Mouse (Mus musculus) testis, postnatal 14 days (tissue): ENCODE measurements around the gene Kremen1.

Experiments
- DNase-seq: peaks from one replicate; pipeline ENCODE4 v3.0.0; 2021; ENCODE audit warnings: low spot score

Kremen1 gene

GRCm38 (mm10) chr11:5167311-5167710 is 94.0 kb downstream of the Kremen1 start:
- no peak for DNase-seq

DNA sequence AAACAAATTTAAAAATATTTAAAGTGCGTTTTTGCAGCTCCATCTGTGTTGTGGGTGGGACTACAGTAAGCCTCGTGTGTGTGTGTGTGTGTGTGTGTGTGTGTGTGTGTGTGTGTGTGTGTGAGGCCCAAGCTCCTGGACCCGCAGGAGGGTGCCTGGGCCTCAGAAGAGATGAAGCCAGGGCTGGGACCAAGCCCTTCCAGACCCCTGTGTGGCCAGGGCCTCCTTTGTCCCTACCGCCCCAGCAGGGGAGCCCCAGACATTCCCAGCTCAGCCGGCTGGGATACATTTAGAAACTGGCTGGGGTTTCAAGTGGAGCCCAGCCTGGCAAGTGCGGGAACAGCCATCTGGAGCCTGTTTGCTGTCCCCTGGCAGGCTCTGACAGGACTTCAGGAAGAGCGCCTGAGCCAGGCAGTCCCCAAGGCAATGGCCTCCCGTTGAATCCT is 95.9 kb downstream of the Kremen1 start:
- DNase-seq, result no peak

GRCm38 (mm10) chr11:5164310-5164709 is 97.0 kb downstream of the Kremen1 start:
- DNase-seq, result no peak

DNA sequence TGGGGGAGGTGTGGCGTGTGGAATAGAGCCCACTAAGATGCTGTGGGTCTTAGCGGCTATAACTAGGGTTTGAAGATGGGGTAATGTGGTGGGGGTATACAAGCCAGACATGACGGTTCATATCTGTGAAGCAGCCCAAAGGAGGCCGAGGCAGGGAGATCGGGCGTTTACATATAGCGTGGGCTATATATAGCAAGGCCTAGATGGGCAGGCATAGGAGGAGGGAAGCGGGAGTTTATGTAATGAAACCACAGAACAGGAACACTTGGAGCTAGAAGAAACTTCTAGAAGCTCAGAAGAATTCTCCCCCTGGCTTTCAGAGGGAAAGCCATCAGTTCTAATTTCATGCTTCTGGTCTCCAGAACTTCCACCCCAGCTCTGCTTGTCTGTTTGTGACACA is 97.9 kb downstream of the Kremen1 start:
- no peak for DNase-seq

- peak; percentile 75 for DNase-seq
These were observed 100.5 kb downstream of the Kremen1 start for GRCm38 (mm10) chr11:5160722-5161485.

DNA sequence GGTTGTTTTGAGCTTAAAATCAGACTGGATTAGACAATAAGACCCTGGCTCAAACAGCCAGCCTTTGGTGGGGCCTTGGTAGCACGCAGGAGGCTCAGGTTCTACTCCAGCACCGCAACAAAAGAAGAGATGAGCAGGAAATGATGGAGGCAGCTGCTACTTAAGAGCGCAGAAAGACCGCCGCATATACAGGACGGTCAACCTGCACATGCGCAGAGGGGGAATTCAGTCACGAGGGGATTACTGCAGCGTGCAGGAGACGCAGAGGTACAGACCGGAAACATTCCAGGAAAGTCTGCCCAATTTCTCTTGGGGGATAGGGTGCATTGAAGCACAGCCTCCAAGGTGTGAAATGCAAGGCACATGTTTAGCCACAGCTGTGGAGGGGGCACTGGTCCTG is 103.3 kb downstream of the Kremen1 start:
- no peak for DNase-seq

- no peak for DNase-seq
These were observed 106.2 kb downstream of the Kremen1 start for GRCm38 (mm10) chr11:5154961-5155805.

DNA sequence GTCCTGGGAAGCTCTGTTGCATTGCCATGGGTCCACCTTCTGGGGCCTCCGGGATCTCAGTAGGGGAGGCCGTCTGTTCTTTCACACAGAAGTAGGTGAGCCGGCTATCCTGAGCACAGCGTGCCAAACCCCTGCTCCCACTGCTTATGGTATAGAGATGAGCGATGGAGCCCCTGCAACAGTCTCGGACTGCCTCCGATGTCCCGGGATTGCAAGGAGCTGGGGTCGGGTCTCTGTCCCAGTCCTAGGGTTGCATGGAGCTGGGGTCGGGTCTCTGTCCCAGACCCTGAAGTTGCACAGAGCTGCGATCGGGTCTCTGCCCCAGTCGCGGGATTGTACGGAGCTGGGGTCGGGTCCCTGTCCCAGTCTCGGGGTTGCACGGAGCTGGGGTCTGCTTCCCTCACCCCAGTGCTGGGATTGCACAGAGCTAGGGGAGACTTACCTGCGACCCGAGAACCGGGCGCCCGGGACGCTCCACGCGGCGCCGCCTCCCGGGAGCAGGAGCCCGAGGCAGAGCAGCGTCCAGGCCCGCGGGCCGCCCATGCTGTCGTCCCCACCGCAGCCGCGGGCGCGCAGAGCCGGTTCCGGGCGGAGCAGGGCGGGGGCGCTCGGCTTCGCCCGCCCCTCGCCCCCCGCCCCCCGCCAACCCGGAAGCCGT is 109.5 kb downstream of the Kremen1 start, which contains the start of gene Emid1:
TSS of gene Emid1 (minus strand) at position 578 of the 658 bp plus-strand sequence.
- DNase-seq, result no peak

- no peak for DNase-seq
These were observed 110.1 kb downstream of the Kremen1 start for GRCm38 (mm10) chr11:5151247-5151630.

DNA sequence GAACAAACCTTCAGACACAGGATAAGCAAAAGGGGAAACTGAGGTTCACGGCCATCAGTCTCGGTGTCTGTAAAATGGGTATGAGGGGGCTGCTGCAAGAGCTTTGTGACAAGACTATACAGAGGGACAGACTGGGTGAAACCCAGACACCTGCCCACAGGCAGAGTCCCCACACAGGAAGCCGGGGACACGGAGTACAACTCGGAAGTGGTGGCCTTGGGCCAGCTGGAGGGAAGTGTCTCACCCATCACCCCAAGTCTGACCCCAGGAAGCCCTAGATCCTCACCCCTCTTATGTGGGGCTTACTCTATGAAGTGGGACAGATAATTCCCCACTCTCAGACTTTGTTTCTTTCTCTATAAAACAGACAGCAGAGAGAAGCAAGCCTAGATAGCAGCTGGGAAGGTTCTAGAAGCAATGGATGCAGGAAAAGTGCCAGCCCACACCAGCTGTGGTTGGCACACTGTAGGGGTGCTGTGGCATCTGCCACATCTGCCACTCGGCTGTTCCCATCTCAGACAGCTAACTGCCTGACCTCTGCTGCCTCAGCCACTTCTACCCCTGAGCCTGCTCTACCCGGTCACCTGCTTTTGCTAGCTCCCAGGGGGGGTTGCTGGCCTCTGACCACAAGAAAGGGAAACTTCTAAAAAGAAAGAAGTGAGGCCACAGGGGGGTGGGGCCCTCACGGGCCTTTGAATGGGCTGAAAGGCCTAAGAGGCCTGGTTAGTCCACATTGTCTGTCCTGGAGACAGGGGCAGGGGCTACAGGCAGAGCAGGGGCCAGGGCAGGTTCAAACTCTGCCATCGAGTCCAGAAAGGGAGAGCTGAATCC is 110.7 kb downstream of the Kremen1 start:
- no peak for DNase-seq

DNA sequence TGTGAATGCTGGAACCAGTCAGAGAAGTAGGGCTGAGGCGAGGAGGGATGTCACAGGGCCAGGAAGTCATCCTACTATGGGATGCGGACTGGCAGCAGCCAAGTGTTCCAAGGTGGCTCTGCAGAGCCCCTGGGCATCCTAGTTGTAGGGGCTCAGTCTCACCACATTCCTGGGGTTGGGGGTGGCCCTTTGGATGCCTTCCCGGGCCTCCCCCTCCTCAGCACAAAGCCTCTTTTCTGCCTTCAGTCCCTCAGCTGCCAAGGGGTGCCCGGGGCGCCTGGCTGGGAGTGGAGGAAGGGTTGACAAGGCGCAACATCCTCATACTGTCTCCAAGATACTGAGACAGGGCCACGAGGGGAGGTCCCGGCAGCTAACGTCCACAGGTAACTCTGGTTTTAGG is 111.4 kb downstream of the Kremen1 start:
- DNase-seq, result no peak

- no peak for DNase-seq
These were observed 112.1 kb downstream of the Kremen1 start for GRCm38 (mm10) chr11:5149249-5149648.

- DNase-seq, result no peak
These were observed 115.8 kb downstream of the Kremen1 start for GRCm38 (mm10) chr11:5145600-5145999.

DNA sequence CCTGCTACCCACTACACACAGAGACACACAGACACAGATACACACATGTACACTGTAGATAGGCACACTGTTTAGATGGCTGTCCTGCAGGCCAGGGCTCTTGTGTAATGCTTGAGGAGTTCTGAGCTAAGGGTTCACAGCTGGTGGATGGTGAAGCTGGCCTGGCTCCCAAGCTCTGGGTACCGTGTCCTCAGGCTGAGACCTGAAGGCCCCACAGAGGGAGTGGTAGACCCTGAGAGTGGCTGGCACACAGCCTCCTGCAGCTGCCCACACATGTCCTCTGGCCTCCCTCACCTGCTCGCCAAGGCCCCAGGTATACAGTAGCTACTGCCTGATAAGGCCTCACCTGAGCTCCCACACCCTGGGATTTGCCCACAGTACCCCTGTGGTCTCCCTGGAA is 119.4 kb downstream of the Kremen1 start:
- DNase-seq, result no peak
